Mouse (Mus musculus) intestine, postnatal 0 days (tissue): ENCODE data around the gene Tns1. TPM values are rescaled to one million over a fixed set of nuclear protein-coding genes. Genes with fewer than 3 reads are reported as not detected.

Experiments
- ATAC-seq: fragments of 200-750 bp; cut with Nextera tagmentation; 2 replicates; pipeline ENCODE4 v1.8.0; 2017; ENCODE audit warnings: mild to moderate bottlenecking, moderate TSS enrichment, moderate library complexity
- H3K27ac ChIP-seq: fragments of 300-500 bp; sonication (generic); 2 replicates; pipeline ENCODE4 v1.5.1; 2014; ENCODE audit warnings: mild to moderate bottlenecking, low read depth, low read length, moderate library complexity
- H3K27me3 ChIP-seq: fragments of 300-500 bp; sonication (generic); replicated peaks from 2 replicates; pipeline ENCODE4 v1.6.1; 2014; ENCODE audit warnings: low read length, mixed read lengths; ENCODE audit not compliant: control insufficient read depth, insufficient read depth
- H3K36me3 ChIP-seq: fragments of 300-500 bp; sonication (generic); 2 replicates; pipeline ENCODE4 v1.6.1; 2014; ENCODE audit warnings: mild to moderate bottlenecking, moderate library complexity; ENCODE audit not compliant: control insufficient read depth, insufficient read depth
- H3K4me1 ChIP-seq: fragments of 300-500 bp; sonication (generic); replicated peaks from 2 replicates; pipeline ENCODE4 v1.6.1; 2014; ENCODE audit warnings: antibody characterized with exemption, low read length, mixed read lengths; ENCODE audit not compliant: control insufficient read depth, insufficient read depth
- H3K4me2 ChIP-seq: fragments of 300-500 bp; sonication (generic); replicated peaks from 2 replicates; pipeline ENCODE4 v1.6.1; 2014; ENCODE audit warnings: low read depth, mild to moderate bottlenecking, moderate library complexity
- H3K4me3 ChIP-seq: fragments of 300-500 bp; sonication (generic); 2 replicates; pipeline ENCODE4 v1.5.1; 2014; ENCODE audit warnings: low read depth, low read length
- H3K9ac ChIP-seq: fragments of 300-500 bp; sonication (generic); 2 replicates; pipeline ENCODE4 v1.6.1; 2014; ENCODE audit warnings: mild to moderate bottlenecking, low read depth, low read length
- H3K9me3 ChIP-seq: fragments of 300-500 bp; sonication (generic); 2 replicates; pipeline ENCODE4 v1.6.1; 2016; ENCODE audit warnings: mixed run types; ENCODE audit not compliant: control insufficient read depth
- CTCF ChIP-seq: sonication (generic); IDR thresholded peaks from 2 replicates; pipeline ENCODE4 v1.5.1; 2016; ENCODE audit warnings: low read depth, mild to moderate bottlenecking, control low read depth, antibody characterized with exemption, moderate library complexity
- WGBS: fragments of 180-500 bp; shearing (Covaris S2); extraction: QIAGEN DNeasy Blood & Tissue Kit; methylation state at CpG from one replicate; pipeline ENCODE4 v1.1.7; 2014; 5-methylcytosine and 5-hydroxymethylcytosine counted together
- polyA plus RNA-seq: library from polyadenylated mRNA; unstranded; fragments of >200 nt; fragmentation: Nextera tagmentation; extraction: Ambion mirVana; gene quantifications from 2 replicates; pipeline ENCODE4 v1.2.1, GENCODE M21; 2015

Gene Tns1
- polyA plus RNA-seq, 1 experiment from 2014 or later = 21.5 TPM

DNA sequence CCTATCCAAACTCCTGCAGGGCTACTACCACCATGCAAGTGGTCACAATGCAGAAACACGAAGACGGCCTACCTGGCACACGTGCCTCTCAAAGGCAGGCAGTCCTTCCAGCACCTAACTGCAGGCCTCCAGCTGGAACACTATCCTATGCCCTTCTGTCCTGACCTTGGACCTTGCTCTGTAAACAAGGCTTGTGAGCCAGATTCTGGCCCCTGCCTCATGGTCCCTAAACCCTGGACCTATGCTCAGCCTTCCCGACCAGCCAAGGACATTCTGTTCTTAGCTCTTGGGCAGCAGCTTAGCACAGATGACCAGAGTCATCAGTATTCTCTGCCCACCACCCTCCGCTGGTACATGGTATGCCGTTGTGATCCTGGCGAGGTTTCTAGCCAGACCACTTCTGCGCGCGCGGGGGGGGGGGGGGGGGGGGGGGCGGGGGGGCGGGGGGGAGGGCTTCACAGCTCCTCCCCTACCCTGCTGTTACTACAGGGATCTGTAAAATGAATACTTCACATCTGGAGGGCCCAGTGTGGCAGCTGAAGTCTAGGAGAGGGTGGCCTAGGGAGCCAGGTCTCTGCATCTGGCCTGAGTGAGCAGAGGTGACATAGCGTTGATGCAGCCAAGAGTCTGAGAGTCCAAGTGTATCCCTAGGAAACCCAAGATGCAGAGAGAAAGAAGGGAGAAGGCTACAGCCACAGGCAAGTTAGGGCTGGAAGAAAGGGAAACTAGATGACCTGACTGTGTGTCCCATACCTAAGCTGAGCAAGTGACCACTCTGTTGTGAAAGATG is 109.5 kb downstream of the Tns1 start:
- 0 out of 2 replicates have a peak, but pooled peaks cover 3% of the 10 kb centered on the region for H3K9me3 ChIP-seq
- 48% methylated on average over 10 of the region's 14 CpGs for WGBS
- no peaks in the 10 kb centered on the region; the same call in 1 of the 2 replicates for H3K36me3 ChIP-seq
- no peak for ATAC-seq
- no peaks in the 10 kb centered on the region for H3K27me3 ChIP-seq
- H3K4me3 ChIP-seq = no peak overlapping the region
- no peak overlapping the region for H3K9ac ChIP-seq
- H3K4me1 ChIP-seq = no peaks in the 10 kb centered on the region; the same call in 1 of the 2 replicates
- H3K4me2 ChIP-seq = no peak overlapping the region
- H3K27ac ChIP-seq = no peak overlapping the region
- no peak for TF ChIP-seq CTCF

DNA sequence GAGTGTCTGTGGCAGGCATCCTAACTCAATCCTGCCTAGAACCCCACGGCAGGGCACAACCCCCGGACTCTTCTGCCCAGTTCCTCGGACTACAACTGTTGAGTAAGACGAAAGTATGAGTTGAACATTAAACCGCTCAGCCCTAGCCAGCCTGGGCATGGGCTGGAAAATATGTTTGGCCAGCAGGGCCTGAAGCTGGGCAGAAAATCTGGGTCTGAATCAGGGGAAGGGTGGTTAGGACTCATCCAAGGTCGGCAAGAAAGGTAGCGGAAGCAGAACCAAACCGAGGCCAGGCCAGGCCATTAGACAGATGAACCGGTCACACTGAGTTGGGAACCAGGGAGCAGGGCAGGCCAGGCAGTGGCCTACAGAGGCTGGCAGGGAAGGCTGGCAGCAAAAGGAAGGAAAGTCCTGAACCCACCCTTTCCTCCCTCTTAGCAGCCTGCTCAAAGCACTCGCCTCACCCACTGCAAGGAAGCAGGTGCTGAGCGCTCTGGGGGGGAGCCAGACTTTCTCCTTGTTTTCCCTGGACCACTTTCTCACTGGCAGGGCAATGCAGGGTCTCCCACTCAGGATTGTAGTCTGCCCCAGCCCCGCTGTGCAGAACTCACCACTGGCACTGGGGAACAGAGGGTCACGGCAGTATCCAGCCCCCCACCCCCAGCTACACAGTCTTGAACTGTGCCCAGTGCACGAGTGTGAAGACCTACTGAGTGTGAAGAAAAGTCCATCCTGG is 110.8 kb downstream of the Tns1 start:
- Histone ChIP-seq H3K27ac (no peak overlapping the region), H3K4me2 (no peak overlapping the region), H3K36me3 (no peaks in the 10 kb centered on the region; the same call in 1 of the 2 replicates), H3K9ac (no peak overlapping the region), H3K4me1 (no peaks in the 10 kb centered on the region; the same call in 1 of the 2 replicates), H3K4me3 (no peak overlapping the region), H3K27me3 (no peaks in the 10 kb centered on the region), H3K9me3 (0 out of 2 replicates have a peak, but pooled peaks cover 3% of the 10 kb centered on the region)
- 72% methylated on average over 14 of the region's 14 CpGs for WGBS
- TF ChIP-seq CTCF = no peak
- ATAC-seq = no peak

DNA sequence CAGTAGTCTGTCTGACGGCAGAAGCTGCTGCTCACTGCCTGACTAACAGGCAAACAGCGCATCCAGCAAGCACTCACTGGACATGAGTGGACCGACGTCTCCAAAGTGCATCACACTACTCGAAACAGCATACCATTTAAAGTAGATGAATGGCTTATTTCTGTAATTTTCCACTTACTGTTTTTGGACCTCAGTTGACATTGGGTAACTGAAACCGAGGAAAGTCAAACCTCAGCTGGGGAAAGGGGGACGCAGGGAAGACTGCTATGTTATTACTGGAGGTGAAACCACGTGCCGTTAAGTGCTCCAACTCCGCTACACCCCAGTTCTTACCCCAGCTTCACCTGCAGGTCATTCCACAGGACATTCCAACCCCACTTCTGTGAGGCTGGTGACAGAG is 111.5 kb downstream of the Tns1 start:
- Histone ChIP-seq H3K4me1 (no peaks in the 10 kb centered on the region; the same call in 1 of the 2 replicates), H3K9ac (no peak overlapping the region), H3K27ac (no peak overlapping the region), H3K27me3 (no peaks in the 10 kb centered on the region), H3K9me3 (0 out of 2 replicates have a peak, but pooled peaks cover 3% of the 10 kb centered on the region), H3K4me3 (no peak overlapping the region), H3K4me2 (no peak overlapping the region), H3K36me3 (no peaks in the 10 kb centered on the region; the same call in 1 of the 2 replicates)
- no peak for ATAC-seq
- WGBS = 83% methylated on average over 10 of the region's 10 CpGs
- TF ChIP-seq CTCF = no peak

DNA sequence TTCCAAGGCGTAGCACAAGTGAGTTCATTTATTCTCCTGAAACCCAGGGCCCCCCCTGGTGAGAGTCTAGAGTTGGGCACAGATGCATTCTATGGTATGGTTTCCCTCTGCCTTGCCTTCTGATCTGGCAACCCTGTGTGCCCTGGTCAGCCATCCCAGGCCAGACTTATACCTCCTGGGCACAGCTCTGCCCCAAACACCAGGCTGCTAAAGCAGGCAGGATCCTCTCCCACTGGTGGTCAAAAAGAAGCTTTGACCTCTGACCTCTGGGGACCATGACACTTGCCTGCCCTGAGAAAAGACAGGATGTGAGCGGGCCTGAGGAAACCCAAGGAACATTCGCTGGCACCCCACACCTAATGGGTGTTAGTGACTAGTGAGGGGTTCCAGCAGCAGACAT is 114.8 kb downstream of the Tns1 start:
- no peaks in the 10 kb centered on the region for H3K4me1 ChIP-seq
- 0 out of 2 replicates have a peak, but pooled peaks cover 3% of the 10 kb centered on the region for H3K9me3 ChIP-seq
- H3K36me3 ChIP-seq = no peaks in the 10 kb centered on the region; the same call in 1 of the 2 replicates
- no peak for TF ChIP-seq CTCF
- WGBS = 86% methylated on average over 3 of the region's 3 CpGs
- no peaks in the 10 kb centered on the region for H3K27me3 ChIP-seq
- no peak overlapping the region for H3K4me2 ChIP-seq
- H3K27ac ChIP-seq = no peak overlapping the region
- no peak overlapping the region for H3K4me3 ChIP-seq
- no peak for ATAC-seq
- H3K9ac ChIP-seq = no peak overlapping the region

DNA sequence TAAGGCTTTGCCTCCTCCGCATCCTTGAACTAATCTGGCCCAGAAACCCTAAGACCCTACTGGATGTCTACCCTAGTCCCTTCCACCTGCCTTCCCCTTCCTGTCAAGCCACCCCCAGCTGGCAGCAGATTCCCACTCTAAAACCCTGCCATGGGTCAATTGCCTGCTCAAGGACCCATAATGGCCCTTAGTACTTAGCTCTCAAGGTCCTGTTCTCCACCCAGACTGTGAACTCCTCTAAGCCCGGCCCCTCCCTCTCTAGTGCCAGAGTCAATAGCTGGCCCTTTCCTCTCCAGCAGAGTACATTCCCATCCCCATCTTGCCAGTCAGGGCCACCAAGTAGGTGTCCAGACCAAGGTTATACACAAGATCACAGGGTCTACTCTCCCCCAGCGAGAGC is 115.3 kb downstream of the Tns1 start:
- 76% methylated on average over 3 of the region's 3 CpGs for WGBS
- Histone ChIP-seq H3K9ac (no peak overlapping the region), H3K4me2 (no peak overlapping the region), H3K9me3 (0 out of 2 replicates have a peak, but pooled peaks cover 3% of the 10 kb centered on the region), H3K4me1 (no peaks in the 10 kb centered on the region), H3K36me3 (no peaks in the 10 kb centered on the region; the same call in 1 of the 2 replicates), H3K4me3 (no peak overlapping the region), H3K27ac (no peak overlapping the region), H3K27me3 (no peaks in the 10 kb centered on the region)
- no peak for TF ChIP-seq CTCF
- no peak for ATAC-seq

DNA sequence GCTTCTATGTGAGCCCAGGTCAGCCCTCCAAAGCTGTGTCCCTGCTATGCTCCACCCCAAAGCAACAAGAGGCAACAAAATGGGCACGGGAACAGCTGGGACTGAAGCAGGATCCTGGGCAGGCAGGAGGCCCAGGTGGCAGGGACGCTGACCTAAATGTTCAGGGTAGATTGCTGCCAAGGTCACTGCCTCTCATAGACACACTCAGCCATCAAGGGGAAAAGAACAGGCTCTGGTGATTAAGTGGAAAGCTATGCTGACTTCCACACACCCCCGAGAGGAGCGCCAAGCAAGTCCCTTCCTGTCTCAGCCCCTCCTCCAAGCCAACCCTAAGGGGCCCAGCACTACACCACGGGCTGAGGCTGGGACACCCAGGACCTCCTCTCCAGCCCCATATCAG is 115.8 kb downstream of the Tns1 start:
- H3K36me3 ChIP-seq = no peaks in the 10 kb centered on the region; the same call in 1 of the 2 replicates
- 0 out of 2 replicates have a peak, but pooled peaks cover 3% of the 10 kb centered on the region for H3K9me3 ChIP-seq
- ATAC-seq = no peak
- no peak for TF ChIP-seq CTCF
- no peak overlapping the region for H3K4me2 ChIP-seq
- H3K4me1 ChIP-seq = no peaks in the 10 kb centered on the region
- peak overlapping the region; percentile 21; the same call in 1 of the 2 replicates for H3K27ac ChIP-seq
- no peaks in the 10 kb centered on the region for H3K27me3 ChIP-seq
- H3K9ac ChIP-seq = no peak overlapping the region
- no peak overlapping the region for H3K4me3 ChIP-seq
- WGBS = 25% methylated on average over 5 of the region's 5 CpGs
